Mouse (Mus musculus) stomach, postnatal 0 days (tissue): ENCODE measurements around the gene Apbb2.

ENCODE experiments used
- CTCF ChIP-seq: IDR thresholded peaks from 2 replicates; pipeline ENCODE4 v1.5.1; 2016; ENCODE audit warnings: antibody characterized with exemption, low read depth, mild to moderate bottlenecking, moderate library complexity
- EP300 ChIP-seq: optimal IDR thresholded peaks from 2 replicates; pipeline ENCODE3; 2016; ENCODE audit warnings: antibody characterized with exemption

- TF ChIP-seq EP300 (no peak), CTCF (no peak)
These were observed 16.2 kb downstream of the Apbb2 start for GRCm38 (mm10) chr5:66602287-66602820.
